Mouse (Mus musculus) liver, postnatal 0 days (tissue): ENCODE data around the gene Wdpcp.

ENCODE experiments used
- CTCF ChIP-seq: sonication (generic); IDR thresholded peaks from 2 replicates; pipeline ENCODE4 v1.5.1; 2016; ENCODE audit warnings: antibody characterized with exemption, low read depth
- EP300 ChIP-seq: IDR thresholded peaks from 2 replicates; pipeline ENCODE4 v1.6.1; 2016; ENCODE audit warnings: antibody characterized with exemption, low read depth, mild to moderate bottlenecking

DNA sequence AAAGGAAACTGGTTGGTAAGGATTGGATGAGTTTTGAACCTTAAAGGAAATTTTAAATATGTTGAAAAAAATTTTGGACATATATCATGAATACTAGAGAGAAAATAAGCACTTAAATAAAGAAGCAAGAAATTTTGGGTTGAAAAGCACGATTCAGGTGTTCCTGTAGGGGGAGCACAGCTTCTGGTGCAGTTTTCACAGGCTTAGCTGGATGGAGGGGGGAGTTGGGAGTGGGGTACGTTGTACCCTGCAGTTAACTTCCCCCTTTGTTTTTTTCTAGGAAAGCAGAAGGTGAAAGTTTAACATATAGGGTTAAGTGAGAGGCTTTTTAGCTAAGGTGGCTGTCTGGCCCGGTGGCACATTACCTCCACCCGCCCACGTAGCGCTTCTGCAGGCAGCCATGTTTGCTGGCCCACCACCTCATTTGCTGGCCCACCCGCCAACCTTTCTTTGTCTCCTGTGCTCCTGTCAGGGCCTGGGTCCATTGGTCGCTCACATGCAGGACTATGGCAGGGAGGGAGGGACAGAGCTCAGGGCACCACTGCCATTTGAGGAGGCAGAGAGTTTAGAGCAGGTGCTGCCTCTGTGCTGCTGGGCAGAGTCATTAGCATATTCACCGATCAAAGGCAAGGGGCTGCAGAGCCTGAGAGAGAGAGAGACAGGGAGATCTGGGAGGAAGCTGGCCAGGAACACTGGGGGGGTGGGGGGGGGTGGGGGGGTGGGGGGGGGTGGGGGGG, 62.3 kb downstream of the Wdpcp start:
- no peak for TF ChIP-seq EP300
- TF ChIP-seq CTCF, result no peak
